Mouse (Mus musculus) hindbrain, embryonic 14.5 days (tissue): ENCODE results near the gene Wdr48. TPM values are rescaled to one million over a fixed set of nuclear protein-coding genes. Genes with fewer than 3 reads are reported as not detected.

Source experiments
- ATAC-seq: fragments of 200-750 bp; cut with Nextera tagmentation; 2 replicates; pipeline ENCODE4 v1.8.0; 2017; ENCODE audit warnings: moderate number of reproducible peaks, mild to moderate bottlenecking, moderate TSS enrichment, moderate library complexity; ENCODE audit not compliant: low FRiP score
- DNase-seq: peaks from one replicate; pipeline ENCODE4 v3.0.0-alpha.2; 2015; ENCODE audit warnings: low spot score
- H3K27ac ChIP-seq: fragments of 300-500 bp; sonication (generic); 2 replicates; pipeline ENCODE4 v1.5.1; 2014; ENCODE audit warnings: mild to moderate bottlenecking, moderate library complexity
- H3K27me3 ChIP-seq: fragments of 300-500 bp; sonication (generic); 2 replicates; pipeline ENCODE4 v1.6.1; 2014; ENCODE audit warnings: mild to moderate bottlenecking, low read length, mixed read lengths; ENCODE audit not compliant: control insufficient read depth, insufficient read depth
- H3K36me3 ChIP-seq: fragments of 300-500 bp; sonication (generic); replicated peaks from 2 replicates; pipeline ENCODE4 v1.6.1; 2014; ENCODE audit not compliant: control insufficient read depth, insufficient read depth
- H3K4me1 ChIP-seq: fragments of 300-500 bp; sonication (generic); replicated peaks from 2 replicates; pipeline ENCODE4 v1.6.1; 2014; ENCODE audit warnings: antibody characterized with exemption, low read length, mixed read lengths; ENCODE audit not compliant: control insufficient read depth, insufficient read depth
- H3K4me2 ChIP-seq: fragments of 300-500 bp; sonication (generic); replicated peaks from 2 replicates; pipeline ENCODE4 v1.6.1; 2014; ENCODE audit warnings: mild to moderate bottlenecking, moderate library complexity
- H3K4me3 ChIP-seq: fragments of 300-500 bp; sonication (generic); replicated peaks from 2 replicates; pipeline ENCODE4 v1.5.1; 2014; ENCODE audit warnings: mild to moderate bottlenecking, low read length
- H3K9ac ChIP-seq: fragments of 300-500 bp; sonication (generic); 2 replicates; pipeline ENCODE4 v1.6.1; 2014
- H3K9me3 ChIP-seq: fragments of 300-500 bp; sonication (generic); 2 replicates; pipeline ENCODE4 v1.6.1; 2016; ENCODE audit warnings: low read length; ENCODE audit not compliant: control insufficient read depth
- WGBS: fragments of 180-500 bp; shearing (Covaris S2); extraction: QIAGEN DNeasy Blood & Tissue Kit; methylation state at CpG from one replicate; pipeline ENCODE4 v1.1.7; 2014; 5-methylcytosine and 5-hydroxymethylcytosine counted together
- polyA plus RNA-seq: library from polyadenylated mRNA; unstranded; fragments of >200 nt; fragmentation: Nextera tagmentation; extraction: Ambion mirVana; gene quantifications from 2 replicates; pipeline ENCODE4 v1.2.1, GENCODE M21; 2014

The Wdr48 gene
- polyA plus RNA-seq, 1 experiment from 2014 or later, result 66.9 TPM

- Histone ChIP-seq H3K9me3 (no peaks in the 10 kb centered on the region), H3K9ac (no peak overlapping the region), H3K4me2 (no peak overlapping the region), H3K27me3 (0 out of 2 replicates have a peak, but pooled peaks cover 6% of the 10 kb centered on the region), H3K36me3 (no peaks in the 10 kb centered on the region), H3K27ac (no peak overlapping the region), H3K4me1 (no peaks in the 10 kb centered on the region), H3K4me3 (no peak overlapping the region)
- DNase-seq (peak; percentile 35), ATAC-seq (peak; percentile 51; the same call in 1 of the 2 replicates)
- 22% methylated on average over 2 of the region's 2 CpGs for WGBS
Measured at GRCm38 (mm10) chr9:119888843-119889246, 5.8 kb upstream of the Wdr48 start.

GRCm38 (mm10) chr9:119889446-119889845, 5.2 kb upstream of the Wdr48 start:
- Histone ChIP-seq H3K36me3 (no peaks in the 10 kb centered on the region), H3K9ac (no peak overlapping the region), H3K27me3 (0 out of 2 replicates have a peak, but pooled peaks cover 6% of the 10 kb centered on the region), H3K4me3 (no peak overlapping the region), H3K9me3 (no peaks in the 10 kb centered on the region), H3K27ac (no peak overlapping the region), H3K4me2 (no peak overlapping the region), H3K4me1 (0 out of 2 replicates have a peak, but pooled peaks cover 5% of the 10 kb centered on the region)
- 70% methylated on average over 9 of the region's 9 CpGs for WGBS
- DNase-seq, result no peak
- no peak for ATAC-seq

GRCm38 (mm10) chr9:119890692-119891091, 4.0 kb upstream of the Wdr48 start:
- no peak overlapping the region for H3K4me3 ChIP-seq
- H3K27ac ChIP-seq, result no peak overlapping the region
- no peak overlapping the region for H3K4me2 ChIP-seq
- 0 out of 2 replicates have a peak, but pooled peaks cover 6% of the 10 kb centered on the region for H3K27me3 ChIP-seq
- 45% methylated on average over 2 of the region's 2 CpGs for WGBS
- H3K4me1 ChIP-seq, result peaks cover 9% of the 10 kb centered on the region
- DNase-seq (peak; percentile 73), ATAC-seq (no peak)
- H3K9ac ChIP-seq, result no peak overlapping the region
- H3K9me3 ChIP-seq, result no peaks in the 10 kb centered on the region
- H3K36me3 ChIP-seq, result no peaks in the 10 kb centered on the region

- H3K4me3 ChIP-seq, result peak overlapping the region; percentile 85; the same call in 1 of the 2 replicates
- no peak overlapping the region for H3K27ac ChIP-seq
- no peak for ATAC-seq
- 91% methylated on average over 5 of the region's 5 CpGs for WGBS
- no peaks in the 10 kb centered on the region for H3K9me3 ChIP-seq
- peak overlapping the region; percentile 80; the same call in 1 of the 2 replicates for H3K9ac ChIP-seq
- H3K4me2 ChIP-seq, result peak overlapping the region; percentile 89
- no peaks in the 10 kb centered on the region for H3K36me3 ChIP-seq
- no peak for DNase-seq
- H3K4me1 ChIP-seq, result peaks cover 12% of the 10 kb centered on the region
- 0 out of 2 replicates have a peak, but pooled peaks cover 6% of the 10 kb centered on the region for H3K27me3 ChIP-seq
Measured at GRCm38 (mm10) chr9:119893881-119894280, 797 bp upstream of the Wdr48 start.

- H3K27ac ChIP-seq, result peak overlapping the region; percentile 86
- no peak for DNase-seq
- peak; percentile 77; the same call in 1 of the 2 replicates for ATAC-seq
- H3K4me2 ChIP-seq, result peak overlapping the region; percentile 89
- no peaks in the 10 kb centered on the region for H3K9me3 ChIP-seq
- 2% methylated on average over 32 of the region's 71 CpGs for WGBS
- no peaks in the 10 kb centered on the region for H3K36me3 ChIP-seq
- H3K4me3 ChIP-seq, result peak overlapping the region; percentile 85
- 0 out of 2 replicates have a peak, but pooled peaks cover 4% of the 10 kb centered on the region for H3K27me3 ChIP-seq
- peaks cover 12% of the 10 kb centered on the region for H3K4me1 ChIP-seq
- H3K9ac ChIP-seq, result peak overlapping the region; percentile 80
Measured at GRCm38 (mm10) chr9:119895040-119895721, 503 bp downstream of the Wdr48 start.

- no peak overlapping the region for H3K4me2 ChIP-seq
- peaks cover 7% of the 10 kb centered on the region for H3K4me1 ChIP-seq
- H3K4me3 ChIP-seq, result no peak overlapping the region
- ATAC-seq, result no peak
- 95% methylated on average over 2 of the region's 2 CpGs for WGBS
- no peak overlapping the region for H3K27ac ChIP-seq
- no peaks in the 10 kb centered on the region for H3K9me3 ChIP-seq
- H3K27me3 ChIP-seq, result no peaks in the 10 kb centered on the region
- peaks cover 19% of the 10 kb centered on the region for H3K36me3 ChIP-seq
- no peak for DNase-seq
- no peak overlapping the region for H3K9ac ChIP-seq
Measured at GRCm38 (mm10) chr9:119899446-119899845, 4.8 kb downstream of the Wdr48 start.

- no peak overlapping the region for H3K9ac ChIP-seq
- H3K27me3 ChIP-seq, result no peaks in the 10 kb centered on the region
- H3K9me3 ChIP-seq, result no peaks in the 10 kb centered on the region
- H3K36me3 ChIP-seq, result peaks cover 49% of the 10 kb centered on the region
- no peak overlapping the region for H3K27ac ChIP-seq
- no peak overlapping the region for H3K4me3 ChIP-seq
- ATAC-seq (no peak), DNase-seq (no peak)
- no peak overlapping the region for H3K4me2 ChIP-seq
- WGBS, result 88% methylated on average over 12 of the region's 12 CpGs
- H3K4me1 ChIP-seq, result no peaks in the 10 kb centered on the region
Measured at GRCm38 (mm10) chr9:119902410-119903151, 7.9 kb downstream of the Wdr48 start.

GRCm38 (mm10) chr9:119908708-119909107, 14.0 kb downstream of the Wdr48 start:
- Histone ChIP-seq H3K4me1 (no peaks in the 10 kb centered on the region), H3K27me3 (no peaks in the 10 kb centered on the region), H3K27ac (no peak overlapping the region), H3K9me3 (no peaks in the 10 kb centered on the region), H3K4me3 (no peak overlapping the region), H3K4me2 (no peak overlapping the region), H3K36me3 (peaks cover 96% of the 10 kb centered on the region), H3K9ac (no peak overlapping the region)
- 98% methylated on average over 3 of the region's 3 CpGs for WGBS
- DNase-seq (no peak), ATAC-seq (no peak)

GRCm38 (mm10) chr9:119909931-119910330, 15.3 kb downstream of the Wdr48 start:
- no peak overlapping the region for H3K4me2 ChIP-seq
- no peak for ATAC-seq
- H3K27ac ChIP-seq, result no peak overlapping the region
- H3K36me3 ChIP-seq, result peaks cover 96% of the 10 kb centered on the region
- no peaks in the 10 kb centered on the region for H3K9me3 ChIP-seq
- WGBS, result 92% methylated on average over 2 of the region's 3 CpGs
- no peaks in the 10 kb centered on the region for H3K4me1 ChIP-seq
- no peak for DNase-seq
- no peak overlapping the region for H3K9ac ChIP-seq
- H3K27me3 ChIP-seq, result no peaks in the 10 kb centered on the region
- no peak overlapping the region for H3K4me3 ChIP-seq
